Mouse (Mus musculus) megakaryocyte, embryonic 14.5 days (primary cell): Measurements from ENCODE around the gene Reg2. TPM values are rescaled to one million over a fixed set of nuclear protein-coding genes. Genes with fewer than 3 reads are reported as not detected.
"Not testable (repeated sequence)": the region's sequence is repeated elsewhere in the genome, so short reads cannot be mapped to it uniquely, and the experiment has no call there.

ENCODE experiments used
- H3K27me3 ChIP-seq: replicated peaks from 2 replicates; pipeline ENCODE3; 2012; ENCODE audit warnings: inconsistent platforms
- H3K36me3 ChIP-seq: replicated peaks from 2 replicates; pipeline ENCODE3; 2012; ENCODE audit warnings: low read length, inconsistent platforms, mixed read lengths
- H3K4me1 ChIP-seq: 2 replicates; pipeline ENCODE4 v1.6.1; 2012; ENCODE audit warnings: inconsistent platforms
- H3K4me3 ChIP-seq: replicated peaks from 2 replicates; pipeline ENCODE3; 2012; ENCODE audit warnings: moderate library complexity, mild to moderate bottlenecking, inconsistent platforms
- H3K9me3 ChIP-seq: 2 replicates; pipeline ENCODE4 v1.6.1; 2012; ENCODE audit warnings: inconsistent platforms
- FLI1 ChIP-seq: IDR thresholded peaks from 2 replicates; pipeline ENCODE4 v1.6.1; 2012; ENCODE audit warnings: low read length, inconsistent platforms, mixed read lengths
- GATA1 ChIP-seq: IDR thresholded peaks from 3 replicates; pipeline ENCODE4 v1.6.1; 2012; ENCODE audit warnings: mixed read lengths, low read length, inconsistent platforms, borderline replicate concordance
- polyA plus RNA-seq: library from polyadenylated mRNA; stranded (reverse); fragments of >175 nt; gene quantifications from 2 replicates; pipeline ENCODE4 v1.2.3, GENCODE M21; 2012; ENCODE audit warnings: low replicate concordance; ENCODE audit not compliant: insufficient read depth

Gene Reg2
- polyA plus RNA-seq: not detected in 2 replicates

- H3K9me3 ChIP-seq, H3K27me3 ChIP-seq, H3K36me3 ChIP-seq, H3K4me1 ChIP-seq, H3K4me3 ChIP-seq: not testable (repeated sequence)
Observed at GRCm38 (mm10) chr6:78395323-78395722, at the start of gene Reg2. Gene Reg2 (plus strand): TSS chr6:78395623.

- H3K27me3 ChIP-seq: no peaks in the 10 kb centered on the region
- no peak overlapping the region for H3K4me3 ChIP-seq
- no peaks in the 10 kb centered on the region for H3K9me3 ChIP-seq
- no peak for TF ChIP-seq FLI1
- no peak for TF ChIP-seq GATA1
- no peaks in the 10 kb centered on the region for H3K36me3 ChIP-seq
- H3K4me1 ChIP-seq: no peaks in the 10 kb centered on the region
Observed at GRCm38 (mm10) chr6:78361971-78362563, 33.4 kb upstream of the Reg2 start.

- no peaks in the 10 kb centered on the region for H3K9me3 ChIP-seq
- no peaks in the 10 kb centered on the region for H3K4me1 ChIP-seq
- no peaks in the 10 kb centered on the region for H3K36me3 ChIP-seq
- no peaks in the 10 kb centered on the region for H3K27me3 ChIP-seq
- TF ChIP-seq FLI1 (no peak), GATA1 (no peak)
- H3K4me3 ChIP-seq: no peak within 1 kb of the TSS
Observed at GRCm38 (mm10) chr6:78370357-78370756, 25.1 kb upstream of the Reg2 start, which contains the start of gene Reg3b. Gene Reg3b (plus strand): TSS chr6:78370657.

- H3K9me3 ChIP-seq: no peaks in the 10 kb centered on the region
- no peak within 1 kb of the TSS for H3K4me3 ChIP-seq
- H3K36me3 ChIP-seq: no peaks in the 10 kb centered on the region
- H3K4me1 ChIP-seq: no peaks in the 10 kb centered on the region
- no peak for TF ChIP-seq GATA1
- no peak for TF ChIP-seq FLI1
- no peaks in the 10 kb centered on the region for H3K27me3 ChIP-seq
Observed at GRCm38 (mm10) chr6:78378765-78379164, 16.7 kb upstream of the Reg2 start, which contains the start of gene Reg3d. Gene Reg3d (minus strand): TSS chr6:78378865.

- no peaks in the 10 kb centered on the region for H3K36me3 ChIP-seq
- H3K27me3 ChIP-seq: no peaks in the 10 kb centered on the region
- no peak for TF ChIP-seq GATA1
- no peak for TF ChIP-seq FLI1
- H3K4me1 ChIP-seq: no peaks in the 10 kb centered on the region
- H3K9me3 ChIP-seq: no peaks in the 10 kb centered on the region
- no peak within 1 kb of the TSS for H3K4me3 ChIP-seq
Observed at GRCm38 (mm10) chr6:78380409-78380808, 15.0 kb upstream of the Reg2 start, which contains the start of gene Reg3a. Gene Reg3a (plus strand): TSS chr6:78380709.

GRCm38 (mm10) chr6:78385609-78386008, 9.8 kb upstream of the Reg2 start:
- no peak overlapping the region for H3K4me3 ChIP-seq
- no peaks in the 10 kb centered on the region for H3K27me3 ChIP-seq
- H3K36me3 ChIP-seq: no peaks in the 10 kb centered on the region
- H3K4me1 ChIP-seq: no peaks in the 10 kb centered on the region
- H3K9me3 ChIP-seq: no peaks in the 10 kb centered on the region
- TF ChIP-seq GATA1: no peak
- no peak for TF ChIP-seq FLI1

GRCm38 (mm10) chr6:78422411-78422810, 27.0 kb downstream of the Reg2 start, which contains the start of gene Reg1:
Gene Reg1 (plus strand): TSS chr6:78422711.
- not testable (repeated sequence) for H3K36me3 ChIP-seq, H3K4me1 ChIP-seq, H3K27me3 ChIP-seq

GRCm38 (mm10) chr6:78425497-78425896, 30.1 kb downstream of the Reg2 start:
- TF ChIP-seq GATA1 (no peak), FLI1 (no peak)

More at GRCm38 (mm10) chr6:78422411-78422810, 27.0 kb downstream of the Reg2 start, which contains the start of gene Reg1:
- H3K4me3 ChIP-seq, H3K9me3 ChIP-seq: not testable (repeated sequence)

GRCm38 (mm10) chr6:78447202-78447601, 51.8 kb downstream of the Reg2 start:
- no peaks in the 10 kb centered on the region for H3K27me3 ChIP-seq
- TF ChIP-seq GATA1: no peak
- TF ChIP-seq FLI1: no peak
- H3K4me1 ChIP-seq: no peaks in the 10 kb centered on the region
- peaks cover 5% of the 10 kb centered on the region; the same call in 1 of the 2 replicates for H3K9me3 ChIP-seq
- H3K36me3 ChIP-seq: no peaks in the 10 kb centered on the region
- H3K4me3 ChIP-seq: no peak overlapping the region

More at GRCm38 (mm10) chr6:78425497-78425896, 30.1 kb downstream of the Reg2 start:
- Histone ChIP-seq H3K9me3 (0 out of 2 replicates have a peak, but pooled peaks cover 2% of the 10 kb centered on the region), H3K27me3 (no peaks in the 10 kb centered on the region), H3K4me1 (no peaks in the 10 kb centered on the region), H3K4me3 (no peak overlapping the region), H3K36me3 (no peaks in the 10 kb centered on the region)

- H3K4me1 ChIP-seq: no peaks in the 10 kb centered on the region
- no peaks in the 10 kb centered on the region for H3K9me3 ChIP-seq
- H3K27me3 ChIP-seq: no peaks in the 10 kb centered on the region
- no peak for TF ChIP-seq FLI1
- no peak for TF ChIP-seq GATA1
- H3K4me3 ChIP-seq: no peak overlapping the region
- H3K36me3 ChIP-seq: no peaks in the 10 kb centered on the region
Observed at GRCm38 (mm10) chr6:78448409-78448808, 53.0 kb downstream of the Reg2 start.
